ENCODE assay signal across 13 mouse cellular contexts in the genomic region with DNA sequence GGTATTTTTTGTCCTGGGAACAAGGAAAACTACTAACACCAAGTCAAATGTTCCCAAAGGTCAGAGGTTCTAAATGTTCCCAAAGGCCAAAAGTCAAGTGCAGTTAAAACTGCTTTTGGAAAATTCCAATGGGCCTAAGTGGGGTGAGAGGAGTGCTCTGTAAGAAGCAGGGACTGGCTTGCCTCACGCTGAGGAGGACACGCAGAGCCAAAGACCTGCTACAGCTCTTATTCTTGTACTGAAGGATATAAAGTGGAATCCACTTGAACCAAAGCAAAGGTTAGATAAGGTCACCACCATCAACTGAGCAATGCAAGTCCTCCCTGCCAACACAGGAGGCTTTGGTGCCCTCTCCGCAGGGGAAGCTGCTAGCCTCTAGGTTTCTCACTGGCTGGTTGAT.
"Had no signal": no experiment of that assay in that cellular context is flagged by ENCODE, and none has a peak within 500 bp of the region (broad histone marks: within the 10 kb centered on the region; RNA-seq: fewer than 3 reads in every experiment).

No protein-coding gene starts in this region.

- H3K36me3 ChIP-seq: intestine, embryonic 15.5 days; limb, embryonic 10.5 days; limb, embryonic 13.5 days; midbrain, embryonic 12.5 days had no signal

- H3K4me3 ChIP-seq: intestine, embryonic 15.5 days; limb, embryonic 10.5 days; limb, embryonic 13.5 days; midbrain, embryonic 12.5 days had no signal

- H3K9ac ChIP-seq: intestine, embryonic 15.5 days; limb, embryonic 13.5 days; liver, embryonic 14.5 days; liver, postnatal 0 days; midbrain, embryonic 12.5 days had no signal

- H3K27ac ChIP-seq: intestine, embryonic 15.5 days; limb, embryonic 10.5 days; limb, embryonic 13.5 days; liver, embryonic 14.5 days; midbrain, embryonic 12.5 days had no signal

- H3K9me3 ChIP-seq: intestine, embryonic 15.5 days; limb, embryonic 10.5 days; limb, embryonic 13.5 days; midbrain, embryonic 12.5 days had no signal

- DNase-seq: kidney, adult 11 months; kidney, postnatal 10 days; kidney, postnatal 4 days; liver; liver, postnatal 0 days; thymus, adult 18-20 months; thymus, postnatal 36 days had no signal

- ATAC-seq: intestine, embryonic 15.5 days; liver, postnatal 0 days; midbrain, embryonic 16.5 days had no signal

- H3K4me2 ChIP-seq: intestine, embryonic 15.5 days; limb, embryonic 13.5 days; midbrain, embryonic 12.5 days had no signal
